Mouse (Mus musculus) liver, embryonic 14.5 days (tissue): ENCODE measurements around the gene Hist3h2ba. TPM values are rescaled to one million over a fixed set of nuclear protein-coding genes. Genes with fewer than 3 reads are reported as not detected.
A peak's percentile ranks its signal among the peaks of the same experiment; 100 is the strongest.

Experiments used
- ATAC-seq: fragments of 200-750 bp; cut with Nextera tagmentation; 2 replicates; pipeline ENCODE4 v1.8.0; 2017; ENCODE audit warnings: moderate number of reproducible peaks, mild to moderate bottlenecking, moderate library complexity; ENCODE audit not compliant: insufficient read depth
- DNase-seq, 3 experiments: peaks; one replicate each; pipeline ENCODE4 v3.0.0-alpha.2; 2012 to 2013; ENCODE audit warnings: low read depth in 3 of 3, low spot score in 3 of 3
- H3K27ac ChIP-seq: fragments of 300-500 bp; sonication (generic); 2 replicates; pipeline ENCODE4 v1.5.1; 2014; ENCODE audit warnings: moderate library complexity, mild to moderate bottlenecking, control low read depth, inconsistent platforms
- H3K27me3 ChIP-seq: fragments of 300-500 bp; sonication (generic); 2 replicates; pipeline ENCODE4 v1.6.1; 2014; ENCODE audit warnings: mild to moderate bottlenecking, low read length, moderate library complexity; ENCODE audit not compliant: control insufficient read depth, insufficient read depth
- H3K36me3 ChIP-seq: fragments of 300-500 bp; sonication (generic); replicated peaks from 2 replicates; pipeline ENCODE4 v1.6.1; 2014; ENCODE audit warnings: low read depth; ENCODE audit not compliant: control insufficient read depth, insufficient read depth
- H3K4me1 ChIP-seq, 2 experiments: fragments of 200-500 bp in 1 of 2; fragments of 300-500 bp in 1 of 2; sonication (generic) in 1 of 2; replicated peaks; 2 replicates each; pipeline ENCODE4 v1.6.1; 2012 to 2014; ENCODE audit warnings: antibody characterized with exemption in 1 of 2, inconsistent platforms in 1 of 2, low read length in 1 of 2; ENCODE audit not compliant: control insufficient read depth in 2 of 2, insufficient read depth in 2 of 2
- H3K4me2 ChIP-seq: fragments of 300-500 bp; sonication (generic); 2 replicates; pipeline ENCODE4 v1.6.1; 2014; ENCODE audit warnings: low read depth, mild to moderate bottlenecking, control low read depth, moderate library complexity
- H3K4me3 ChIP-seq, 2 experiments: fragments of 200-500 bp in 1 of 2; fragments of 300-500 bp in 1 of 2; sonication (generic) in 1 of 2; 2 replicates each; pipeline ENCODE4 v1.5.1; 2012 to 2014; ENCODE audit warnings: low read depth in 2 of 2, low read length in 2 of 2, mild to moderate bottlenecking in 2 of 2, control low read depth in 1 of 2, inconsistent platforms in 1 of 2, moderate library complexity in 1 of 2; ENCODE audit not compliant: insufficient read depth in 1 of 2
- H3K9ac ChIP-seq: fragments of 300-500 bp; sonication (generic); replicated peaks from 2 replicates; pipeline ENCODE4 v1.6.1; 2014; ENCODE audit warnings: mild to moderate bottlenecking, control low read depth, moderate library complexity
- H3K9me3 ChIP-seq: fragments of 300-500 bp; sonication (generic); 2 replicates; pipeline ENCODE4 v1.6.1; 2016; ENCODE audit warnings: low read length, mixed read lengths; ENCODE audit not compliant: control insufficient read depth
- CTCF ChIP-seq: IDR thresholded peaks from 2 replicates; pipeline ENCODE4 v1.5.1; 2016; ENCODE audit warnings: antibody characterized with exemption, low read depth, control low read depth
- EP300 ChIP-seq: IDR thresholded peaks from 2 replicates; pipeline ENCODE4 v1.6.1; 2016; ENCODE audit warnings: antibody characterized with exemption, low read depth
- WGBS: fragments of 180-500 bp; shearing (Covaris S2); extraction: QIAGEN DNeasy Blood & Tissue Kit; methylation state at CpG from one replicate; pipeline ENCODE4 v1.1.7; 2014; ENCODE audit not compliant: insufficient replicate concordance; 5-methylcytosine and 5-hydroxymethylcytosine counted together
- polyA plus RNA-seq, 2 experiments: library from polyadenylated mRNA; depleted of rRNA in 1 of 2; stranded (reverse) in 1 of 2; unstranded in 1 of 2; fragments of >200 nt; fragmentation: Nextera tagmentation in 1 of 2; extraction: Ambion mirVana in 1 of 2; gene quantifications; 2 replicates each; pipeline versions ENCODE4 v1.2.1 to v1.2.3; 2012 to 2014

The Hist3h2ba gene
- polyA plus RNA-seq, 2 experiments, result 6.0 to 15.7 TPM

- Histone ChIP-seq H3K9ac (peak overlapping the region; percentile 70), H3K4me1 (peaks cover 18 to 21% of the 10 kb centered on the region in 2 experiments), H3K36me3 (peaks cover 24% of the 10 kb centered on the region), H3K27me3 (no peaks in the 10 kb centered on the region), H3K9me3 (no peaks in the 10 kb centered on the region), H3K4me3 (peak overlapping the region in 1 of 2 experiments; percentile 63; a peak in 2 of 4 replicates), H3K4me2 (peak overlapping the region; percentile 85), H3K27ac (no peak overlapping the region; the same call in 1 of the 2 replicates)
- 47% methylated on average over 6 of the region's 6 CpGs for WGBS
- DNase-seq (peak in 2 of 3 experiments; percentile 50 to 68), ATAC-seq (no peak)
- no peak for TF ChIP-seq EP300
- TF ChIP-seq CTCF, result no peak
Observed at GRCm38 (mm10) chr11:58904838-58905237, 43.9 kb upstream of the Hist3h2ba start.

- DNase-seq (peak in 2 of 3 experiments; percentile 45 to 59), ATAC-seq (peak; percentile 72)
- Histone ChIP-seq H3K4me1 (peaks cover 54 to 70% of the 10 kb centered on the region in 2 experiments), H3K4me3 (peak overlapping the region; percentile 55; a peak in 3 of 4 replicates), H3K36me3 (no peaks in the 10 kb centered on the region; the same call in 1 of the 2 replicates), H3K4me2 (peak overlapping the region; percentile 82), H3K9ac (peak overlapping the region; percentile 90), H3K27me3 (no peaks in the 10 kb centered on the region), H3K27ac (peak overlapping the region; percentile 88), H3K9me3 (no peaks in the 10 kb centered on the region)
- TF ChIP-seq CTCF (no peak), EP300 (peak; percentile 72)
- 10% methylated on average over 1 of the region's 1 CpGs for WGBS
Observed at GRCm38 (mm10) chr11:58913776-58914175, 34.9 kb upstream of the Hist3h2ba start.

- Histone ChIP-seq H3K27me3 (no peaks in the 10 kb centered on the region), H3K27ac (peak overlapping the region; percentile 88), H3K4me2 (peak overlapping the region; percentile 82), H3K36me3 (no peaks in the 10 kb centered on the region; the same call in 1 of the 2 replicates), H3K9ac (peak overlapping the region; percentile 90), H3K9me3 (no peaks in the 10 kb centered on the region), H3K4me1 (peaks cover 55 to 76% of the 10 kb centered on the region in 2 experiments), H3K4me3 (peak overlapping the region; percentile 55)
- ATAC-seq (peak; percentile 42; the same call in 1 of the 2 replicates), DNase-seq (peak in 2 of 3 experiments; percentile 42 to 65)
- WGBS, result 6% methylated on average over 17 of the region's 17 CpGs
- TF ChIP-seq EP300 (peak; percentile 31; the same call in 1 of the 2 replicates), CTCF (peak; percentile 80)
Observed at GRCm38 (mm10) chr11:58914461-58915028, 34.2 kb upstream of the Hist3h2ba start.

- DNase-seq (peak; percentile 80 to 89 (median 82)), ATAC-seq (peak; percentile 57)
- no peaks in the 10 kb centered on the region for H3K27me3 ChIP-seq
- peak overlapping the region; percentile 83 to 90 for H3K4me3 ChIP-seq
- peaks cover 61 to 73% of the 10 kb centered on the region in 2 experiments for H3K4me1 ChIP-seq
- peak overlapping the region; percentile 98 for H3K9ac ChIP-seq
- H3K27ac ChIP-seq, result peak overlapping the region; percentile 94
- peaks cover 21% of the 10 kb centered on the region for H3K36me3 ChIP-seq
- peak overlapping the region; percentile 84 for H3K4me2 ChIP-seq
- no peaks in the 10 kb centered on the region for H3K9me3 ChIP-seq
- TF ChIP-seq CTCF, result peak; percentile 94
- TF ChIP-seq EP300, result no peak
- 27% methylated on average over 14 of the region's 14 CpGs for WGBS
Observed at GRCm38 (mm10) chr11:58916879-58917744, 31.6 kb upstream of the Hist3h2ba start.
